Mouse (Mus musculus) ES-E14 (cell line): ENCODE measurements around the gene Snap91. TPM values are rescaled to one million over a fixed set of nuclear protein-coding genes. Genes with fewer than 3 reads are reported as not detected.

Experiments used
- DNase-seq: peaks from one replicate; pipeline ENCODE4 v3.0.0-alpha.2; 2013; ENCODE audit warnings: low read depth, low spot score
- H3K27ac ChIP-seq: 2 replicates; pipeline ENCODE4 v1.5.1; 2012; ENCODE audit warnings: low read depth, mild to moderate bottlenecking, low read length, moderate library complexity, mixed read lengths; ENCODE audit not compliant: poor library complexity, insufficient read depth, severe bottlenecking
- H3K36me3 ChIP-seq: 2 replicates; pipeline ENCODE4 v1.6.1; 2012; ENCODE audit warnings: mild to moderate bottlenecking, low read length, moderate library complexity, mixed read lengths; ENCODE audit not compliant: control insufficient read depth, poor library complexity, insufficient read depth, severe bottlenecking
- H3K4me1 ChIP-seq, 2 experiments: fragments of 150-350 bp in 1 of 2; sonication (generic) in 1 of 2; 2 replicates each; pipeline ENCODE4 v1.6.1; 2012; ENCODE audit warnings: low read length in 2 of 2, mild to moderate bottlenecking in 1 of 2, mixed read lengths in 1 of 2; ENCODE audit not compliant: control insufficient read depth in 2 of 2, insufficient read depth in 2 of 2, poor library complexity in 1 of 2
- H3K4me3 ChIP-seq, 2 experiments: fragments of 150-350 bp in 1 of 2; sonication (generic) in 1 of 2; 2 replicates each; pipeline ENCODE4 v1.5.1; 2012; ENCODE audit warnings: low read length in 2 of 2, low read depth in 1 of 2, mild to moderate bottlenecking in 1 of 2, mixed read lengths in 1 of 2; ENCODE audit not compliant: insufficient read depth in 1 of 2, poor library complexity in 1 of 2, severe bottlenecking in 1 of 2
- H3K9ac ChIP-seq: 2 replicates; pipeline ENCODE4 v1.6.1; 2012; ENCODE audit warnings: low read depth, mild to moderate bottlenecking, low read length, mixed read lengths; ENCODE audit not compliant: poor library complexity, insufficient read depth, severe bottlenecking
- H3K9me3 ChIP-seq: fragments of 150-350 bp; sonication (generic); 2 replicates; pipeline ENCODE4 v1.6.1; 2012; ENCODE audit warnings: low read depth, mild to moderate bottlenecking, low read length; ENCODE audit not compliant: control insufficient read depth, insufficient read depth
- CHD2 ChIP-seq: IDR thresholded peaks from 2 replicates; pipeline ENCODE4 v1.6.1; 2014; ENCODE audit warnings: mild to moderate bottlenecking, low read depth, low read length, inconsistent platforms
- HCFC1 ChIP-seq: IDR thresholded peaks from 2 replicates; pipeline ENCODE4 v1.6.1; 2012; ENCODE audit warnings: low read length, inconsistent platforms, borderline replicate concordance; ENCODE audit not compliant: insufficient read depth
- MAFK ChIP-seq: IDR thresholded peaks from 2 replicates; pipeline ENCODE4 v1.6.1; 2014; ENCODE audit warnings: mild to moderate bottlenecking, low read depth, low read length, inconsistent platforms; ENCODE audit not compliant: insufficient read depth
- ZC3H11A ChIP-seq: IDR thresholded peaks from 2 replicates; pipeline ENCODE4 v1.6.1; 2012; ENCODE audit warnings: low read depth, mild to moderate bottlenecking, inconsistent platforms, low read length, borderline replicate concordance
- ZNF384 ChIP-seq: IDR thresholded peaks from 2 replicates; pipeline ENCODE4 v1.6.1; 2012; ENCODE audit warnings: low read depth, low read length, inconsistent platforms
- in situ Hi-C, 2 experiments: fragments of 600-800 bp; cut with MboI; formaldehyde crosslinking; loops; one replicate each; pipeline ENCODE4 v1.15.1; 2025; ENCODE audit warnings: low sequenced_read_pairs in 2 of 2, inconsistent platforms in 1 of 2; ENCODE audit not compliant: unreplicated experiment in 2 of 2
- total RNA-seq: library from RNA; depleted of rRNA; stranded (reverse); fragments of 300-350 nt; gene quantifications from 2 replicates; pipeline ENCODE4 v1.2.3, GENCODE M21; 2012

Snap91 gene
- total RNA-seq, 1 experiment: 0.80 TPM

- H3K9ac ChIP-seq: no peak overlapping the region
- in situ Hi-C loops: no loop called here
- no peak for DNase-seq
Observed at GRCm38 (mm10) chr9:86725604-86726380, 154.7 kb downstream of the Snap91 start.

GRCm38 (mm10) chr9:86725066-86725465 is 155.4 kb downstream of the Snap91 start:
- no peak for DNase-seq
- Histone ChIP-seq H3K4me3 (no peak overlapping the region), H3K9ac (no peak overlapping the region), H3K4me1 (peaks cover 7% of the 10 kb centered on the region in 2 experiments; a peak in 3 of 4 replicates), H3K36me3 (no peaks in the 10 kb centered on the region), H3K27ac (no peak overlapping the region), H3K9me3 (no peaks in the 10 kb centered on the region)
- TF ChIP-seq HCFC1 (no peak), CHD2 (no peak), MAFK (no peak), ZC3H11A (no peak), ZNF384 (no peak)
- in situ Hi-C loops: no loop called here

More at GRCm38 (mm10) chr9:86725604-86726380, 154.7 kb downstream of the Snap91 start:
- H3K4me3 ChIP-seq: no peak overlapping the region
- H3K36me3 ChIP-seq: no peaks in the 10 kb centered on the region
- TF ChIP-seq MAFK: no peak
- no peak for TF ChIP-seq ZNF384
- TF ChIP-seq HCFC1: no peak
- TF ChIP-seq ZC3H11A: no peak
- no peak for TF ChIP-seq CHD2
- H3K4me1 ChIP-seq: peaks cover 7% of the 10 kb centered on the region in 2 experiments; a peak in 3 of 4 replicates
- no peak overlapping the region for H3K27ac ChIP-seq
- no peaks in the 10 kb centered on the region for H3K9me3 ChIP-seq

- no peaks in the 10 kb centered on the region for H3K36me3 ChIP-seq
- TF ChIP-seq HCFC1 (no peak), CHD2 (no peak), ZC3H11A (no peak), ZNF384 (no peak)
- in situ Hi-C loops: no loop called here
- peaks cover 7% of the 10 kb centered on the region in 2 experiments; a peak in 3 of 4 replicates for H3K4me1 ChIP-seq
- no peak for DNase-seq
- H3K27ac ChIP-seq: no peak overlapping the region; the same call in 1 of the 2 replicates
- H3K4me3 ChIP-seq: no peak overlapping the region
- H3K9me3 ChIP-seq: no peaks in the 10 kb centered on the region
- no peak overlapping the region for H3K9ac ChIP-seq
Observed at GRCm38 (mm10) chr9:86720794-86721193, 159.7 kb downstream of the Snap91 start.

- Histone ChIP-seq H3K4me1 (peaks cover 3 to 6% of the 10 kb centered on the region in 2 experiments; a peak in 3 of 4 replicates), H3K36me3 (no peaks in the 10 kb centered on the region), H3K9me3 (no peaks in the 10 kb centered on the region), H3K27ac (no peak overlapping the region), H3K9ac (no peak overlapping the region), H3K4me3 (no peak overlapping the region)
- no peak for TF ChIP-seq HCFC1
- no peak for TF ChIP-seq MAFK
- TF ChIP-seq ZC3H11A: no peak
- no peak for TF ChIP-seq CHD2
- TF ChIP-seq ZNF384: no peak
- in situ Hi-C loops: no loop called here
- no peak for DNase-seq
Observed at GRCm38 (mm10) chr9:86720227-86720626, 160.2 kb downstream of the Snap91 start.
